Mouse (Mus musculus): ENCODE measurements around the gene Fam129a. TPM values are rescaled to one million over a fixed set of nuclear protein-coding genes. Genes with fewer than 3 reads are reported as not detected.
A peak's percentile ranks its signal among the peaks of the same experiment; 100 is the strongest.

Fam129a gene
- polyA plus RNA-seq, 1 experiment, result 19.9 TPM

GRCm38 (mm10) chr1:151679883-151680613, 109.1 kb downstream of the Fam129a start:
- Histone ChIP-seq H3K9me3 (replicated peaks; ENCODE audit: control insufficient read depth, insufficient read depth, low read length, poor library complexity, severe bottlenecking) (no peaks in the 10 kb centered on the region), H3K9ac (ENCODE audit: low read depth, poor library complexity, severe bottlenecking) (no peak overlapping the region), H3K27ac (ENCODE audit: insufficient read depth, low read length) (no peak overlapping the region), H3K4me1 (ENCODE audit: control insufficient read depth, insufficient read depth, low read length) (peaks cover 4% of the 10 kb centered on the region), H3K4me3 (ENCODE audit: low read depth, low read length) (no peak overlapping the region), H3K36me3 (ENCODE audit: control insufficient read depth, insufficient read depth, low read length, poor library complexity, severe bottlenecking) (no peaks in the 10 kb centered on the region), H3K27me3 (ENCODE audit: control insufficient read depth, insufficient read depth, low read length, poor library complexity, severe bottlenecking) (no peaks in the 10 kb centered on the region)
- TF ChIP-seq CTCF (IDR thresholded peaks at IDR 0.05; ENCODE audit: low read depth, low read length), result no peak
- TF ChIP-seq EP300 (IDR thresholded peaks at IDR 0.05; ENCODE audit: insufficient read depth, low read depth, low read length), result no peak
- TF ChIP-seq POLR2A (IDR thresholded peaks at IDR 0.05; ENCODE audit: insufficient read depth, low read length), result no peak

- Histone ChIP-seq H3K9ac (ENCODE audit: low read depth, poor library complexity, severe bottlenecking) (no peak overlapping the region), H3K27me3 (ENCODE audit: control insufficient read depth, insufficient read depth, low read length, poor library complexity, severe bottlenecking) (no peaks in the 10 kb centered on the region), H3K9me3 (replicated peaks; ENCODE audit: control insufficient read depth, insufficient read depth, low read length, poor library complexity, severe bottlenecking) (no peaks in the 10 kb centered on the region), H3K36me3 (ENCODE audit: control insufficient read depth, insufficient read depth, low read length, poor library complexity, severe bottlenecking) (no peaks in the 10 kb centered on the region), H3K4me1 (ENCODE audit: control insufficient read depth, insufficient read depth, low read length) (peaks cover 4% of the 10 kb centered on the region), H3K27ac (ENCODE audit: insufficient read depth, low read length) (no peak overlapping the region), H3K4me3 (ENCODE audit: low read depth, low read length) (no peak overlapping the region)
- no peak for TF ChIP-seq EP300 (IDR thresholded peaks at IDR 0.05; ENCODE audit: insufficient read depth, low read depth, low read length)
- TF ChIP-seq CTCF (IDR thresholded peaks at IDR 0.05; ENCODE audit: low read depth, low read length), result no peak
- no peak for TF ChIP-seq POLR2A (IDR thresholded peaks at IDR 0.05; ENCODE audit: insufficient read depth, low read length)
Measured at GRCm38 (mm10) chr1:151680971-151681370, 110.0 kb downstream of the Fam129a start.

DNA sequence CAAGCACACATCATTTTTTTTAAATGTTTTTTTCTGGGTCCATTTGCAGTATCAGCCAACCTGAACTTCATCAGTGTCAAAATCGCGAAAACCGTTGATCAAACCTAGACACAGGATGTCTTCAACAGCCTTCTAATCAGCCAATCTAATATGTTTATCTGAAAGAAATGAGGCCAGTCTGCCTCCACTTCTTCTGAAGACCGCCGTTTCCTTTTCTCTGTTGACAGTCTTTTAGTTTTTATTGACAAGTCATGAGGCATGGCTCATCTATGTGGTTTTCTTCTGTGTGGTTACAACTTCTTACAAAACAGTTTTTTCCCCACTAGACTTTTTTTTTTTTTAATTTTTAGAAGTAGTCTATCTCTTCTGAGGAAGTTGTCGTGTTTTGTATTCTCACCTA, 111.9 kb downstream of the Fam129a start:
- Histone ChIP-seq H3K27ac (ENCODE audit: insufficient read depth, low read length) (no peak overlapping the region), H3K27me3 (ENCODE audit: control insufficient read depth, insufficient read depth, low read length, poor library complexity, severe bottlenecking) (no peaks in the 10 kb centered on the region), H3K9me3 (replicated peaks; ENCODE audit: control insufficient read depth, insufficient read depth, low read length, poor library complexity, severe bottlenecking) (no peaks in the 10 kb centered on the region), H3K9ac (ENCODE audit: low read depth, poor library complexity, severe bottlenecking) (no peak overlapping the region), H3K36me3 (ENCODE audit: control insufficient read depth, insufficient read depth, low read length, poor library complexity, severe bottlenecking) (no peaks in the 10 kb centered on the region), H3K4me3 (ENCODE audit: low read depth, low read length) (no peak overlapping the region), H3K4me1 (ENCODE audit: control insufficient read depth, insufficient read depth, low read length) (peaks cover 3% of the 10 kb centered on the region)
- no peak for TF ChIP-seq CTCF (IDR thresholded peaks at IDR 0.05; ENCODE audit: low read depth, low read length)
- TF ChIP-seq EP300 (IDR thresholded peaks at IDR 0.05; ENCODE audit: insufficient read depth, low read depth, low read length), result no peak
- TF ChIP-seq POLR2A (IDR thresholded peaks at IDR 0.05; ENCODE audit: insufficient read depth, low read length), result no peak

GRCm38 (mm10) chr1:151684451-151684892, 113.5 kb downstream of the Fam129a start:
- no peak overlapping the region for H3K9ac ChIP-seq (ENCODE audit: low read depth, poor library complexity, severe bottlenecking)
- no peak overlapping the region for H3K4me3 ChIP-seq (ENCODE audit: low read depth, low read length)
- no peak overlapping the region; the same call in 1 of the 2 replicates for H3K27ac ChIP-seq (ENCODE audit: insufficient read depth, low read length)
- H3K4me1 ChIP-seq (ENCODE audit: control insufficient read depth, insufficient read depth, low read length), result peaks cover 3% of the 10 kb centered on the region
- TF ChIP-seq EP300 (IDR thresholded peaks at IDR 0.05; ENCODE audit: insufficient read depth, low read depth, low read length), result no peak
- TF ChIP-seq POLR2A (IDR thresholded peaks at IDR 0.05; ENCODE audit: insufficient read depth, low read length), result no peak
- H3K36me3 ChIP-seq (ENCODE audit: control insufficient read depth, insufficient read depth, low read length, poor library complexity, severe bottlenecking), result peaks cover 2% of the 10 kb centered on the region; the same call in 1 of the 2 replicates
- H3K27me3 ChIP-seq (ENCODE audit: control insufficient read depth, insufficient read depth, low read length, poor library complexity, severe bottlenecking), result no peaks in the 10 kb centered on the region
- no peaks in the 10 kb centered on the region for H3K9me3 ChIP-seq (replicated peaks; ENCODE audit: control insufficient read depth, insufficient read depth, low read length, poor library complexity, severe bottlenecking)

DNA sequence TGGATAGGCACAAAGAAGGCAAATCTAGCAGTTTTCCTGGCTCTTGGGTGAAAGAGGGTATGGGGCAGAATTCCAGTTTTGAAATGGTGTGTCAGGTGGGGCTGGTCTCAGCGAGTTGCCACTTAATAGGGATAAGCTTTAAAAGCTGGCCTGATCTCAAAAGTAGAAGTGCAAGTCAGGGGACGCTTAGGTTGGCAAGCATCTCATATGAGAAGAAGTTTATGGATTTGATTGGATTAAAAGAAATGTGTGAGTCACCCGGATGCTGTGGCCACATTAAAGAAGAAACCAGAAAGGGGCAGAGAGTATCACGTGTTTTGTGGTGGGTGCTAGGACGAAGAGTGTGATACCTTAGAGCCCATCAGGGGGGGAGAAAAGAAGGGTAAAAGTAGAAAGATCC, 114.0 kb downstream of the Fam129a start:
- H3K4me1 ChIP-seq (ENCODE audit: control insufficient read depth, insufficient read depth, low read length), result peaks cover 3% of the 10 kb centered on the region
- no peaks in the 10 kb centered on the region for H3K9me3 ChIP-seq (replicated peaks; ENCODE audit: control insufficient read depth, insufficient read depth, low read length, poor library complexity, severe bottlenecking)
- no peaks in the 10 kb centered on the region for H3K27me3 ChIP-seq (ENCODE audit: control insufficient read depth, insufficient read depth, low read length, poor library complexity, severe bottlenecking)
- H3K36me3 ChIP-seq (ENCODE audit: control insufficient read depth, insufficient read depth, low read length, poor library complexity, severe bottlenecking), result peaks cover 5% of the 10 kb centered on the region; the same call in 1 of the 2 replicates
- no peak overlapping the region for H3K4me3 ChIP-seq (ENCODE audit: low read depth, low read length)
- H3K27ac ChIP-seq (ENCODE audit: insufficient read depth, low read length), result peak overlapping the region; percentile 19
- TF ChIP-seq POLR2A (IDR thresholded peaks at IDR 0.05; ENCODE audit: insufficient read depth, low read length) (no peak), CTCF (IDR thresholded peaks at IDR 0.05; ENCODE audit: low read depth, low read length) (no peak), EP300 (IDR thresholded peaks at IDR 0.05; ENCODE audit: insufficient read depth, low read depth, low read length) (no peak)
- no peak overlapping the region for H3K9ac ChIP-seq (ENCODE audit: low read depth, poor library complexity, severe bottlenecking)

DNA sequence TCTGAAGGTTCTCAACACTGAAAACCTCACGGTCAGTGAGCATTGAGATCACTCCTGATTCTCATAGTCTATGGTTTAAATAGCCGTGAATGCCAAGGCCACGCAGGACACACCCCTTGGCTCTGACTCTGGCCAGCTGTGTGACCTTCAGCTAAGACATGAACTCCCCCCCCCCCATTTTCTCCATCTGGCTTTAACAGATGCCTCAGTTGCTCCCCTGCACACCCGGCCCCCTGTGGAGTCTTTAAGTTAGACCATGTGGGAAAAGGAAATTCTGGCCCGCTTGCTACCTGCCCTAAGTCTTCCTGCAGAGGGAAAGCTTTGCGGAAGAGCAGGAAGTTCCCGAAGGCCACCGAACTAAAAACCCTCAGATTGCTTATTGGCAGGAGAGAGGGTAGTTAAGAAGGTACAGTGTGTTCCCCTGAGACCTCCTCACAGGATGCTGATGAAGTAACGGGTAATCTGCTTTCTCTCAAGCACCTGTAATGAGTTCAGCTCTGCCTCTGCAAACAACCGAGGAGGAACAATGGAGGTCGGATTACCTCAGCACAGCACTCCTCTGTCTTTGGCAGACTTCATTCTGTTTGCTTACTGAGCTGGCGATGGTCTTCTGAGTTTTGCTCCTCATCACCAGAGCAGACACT, 114.8 kb downstream of the Fam129a start:
- no peak overlapping the region for H3K4me3 ChIP-seq (ENCODE audit: low read depth, low read length)
- H3K36me3 ChIP-seq (ENCODE audit: control insufficient read depth, insufficient read depth, low read length, poor library complexity, severe bottlenecking), result peaks cover 5% of the 10 kb centered on the region; the same call in 1 of the 2 replicates
- H3K9me3 ChIP-seq (replicated peaks; ENCODE audit: control insufficient read depth, insufficient read depth, low read length, poor library complexity, severe bottlenecking), result no peaks in the 10 kb centered on the region
- peak overlapping the region; percentile 12 for H3K27ac ChIP-seq (ENCODE audit: insufficient read depth, low read length)
- TF ChIP-seq EP300 (IDR thresholded peaks at IDR 0.05; ENCODE audit: insufficient read depth, low read depth, low read length) (peak; percentile 59; the same call in 1 of the 2 replicates), CTCF (IDR thresholded peaks at IDR 0.05; ENCODE audit: low read depth, low read length) (no peak), POLR2A (IDR thresholded peaks at IDR 0.05; ENCODE audit: insufficient read depth, low read length) (no peak)
- H3K4me1 ChIP-seq (ENCODE audit: control insufficient read depth, insufficient read depth, low read length), result peaks cover 3% of the 10 kb centered on the region
- no peak overlapping the region for H3K9ac ChIP-seq (ENCODE audit: low read depth, poor library complexity, severe bottlenecking)
- no peaks in the 10 kb centered on the region for H3K27me3 ChIP-seq (ENCODE audit: control insufficient read depth, insufficient read depth, low read length, poor library complexity, severe bottlenecking)

Data from ES-Bruce4 (cell line).